Mouse (Mus musculus): ENCODE measurements around the gene Cacna1e. TPM values are rescaled to one million over a fixed set of nuclear protein-coding genes. Genes with fewer than 3 reads are reported as not detected.

Cacna1e gene
- polyA plus RNA-seq, 1 experiment: 0.28 TPM

GRCm38 (mm10) chr1:154723537-154724286, 160.6 kb downstream of the Cacna1e start:
- Histone ChIP-seq H3K27me3 (replicated peaks; ENCODE audit: control insufficient read depth, insufficient read depth, low read length) (peaks cover 3% of the 10 kb centered on the region; the same call in 1 of the 2 replicates), H3K27ac (ENCODE audit: insufficient read depth, low read depth, low read length) (no peak overlapping the region), H3K4me3 (ENCODE audit: insufficient read depth, low read depth, low read length) (no peak overlapping the region), H3K36me3 (ENCODE audit: control insufficient read depth, insufficient read depth, low read length) (no peaks in the 10 kb centered on the region), H3K4me1 (ENCODE audit: control insufficient read depth, insufficient read depth, low read length) (no peaks in the 10 kb centered on the region)
- TF ChIP-seq CTCF (conservative IDR thresholded peaks at IDR 0.05; ENCODE audit: insufficient read depth, insufficient read length, low read depth, low read length) (no peak), POLR2A (IDR thresholded peaks at IDR 0.05; ENCODE audit: low read depth, low read length) (no peak)
- WGBS: 3% methylated on average over 19 of the region's 19 CpGs
- DNase-seq: no peak

- Histone ChIP-seq H3K27me3 (replicated peaks; ENCODE audit: control insufficient read depth, insufficient read depth, low read length) (peaks cover 3% of the 10 kb centered on the region; the same call in 1 of the 2 replicates), H3K27ac (ENCODE audit: insufficient read depth, low read depth, low read length) (no peak overlapping the region), H3K4me3 (ENCODE audit: insufficient read depth, low read depth, low read length) (no peak overlapping the region), H3K36me3 (ENCODE audit: control insufficient read depth, insufficient read depth, low read length) (no peaks in the 10 kb centered on the region), H3K4me1 (ENCODE audit: control insufficient read depth, insufficient read depth, low read length) (no peaks in the 10 kb centered on the region)
- WGBS: 40% methylated on average over 6 of the region's 6 CpGs
- DNase-seq: no peak
- no peak for TF ChIP-seq CTCF (conservative IDR thresholded peaks at IDR 0.05; ENCODE audit: insufficient read depth, insufficient read length, low read depth, low read length)
- no peak for TF ChIP-seq POLR2A (IDR thresholded peaks at IDR 0.05; ENCODE audit: low read depth, low read length)
Measured at GRCm38 (mm10) chr1:154723078-154723477, 161.2 kb downstream of the Cacna1e start.

GRCm38 (mm10) chr1:154715596-154715995, 168.7 kb downstream of the Cacna1e start:
- no peaks in the 10 kb centered on the region for H3K36me3 ChIP-seq (ENCODE audit: control insufficient read depth, insufficient read depth, low read length)
- DNase-seq: no peak
- no peak overlapping the region for H3K4me3 ChIP-seq (ENCODE audit: insufficient read depth, low read depth, low read length)
- no peak overlapping the region for H3K27ac ChIP-seq (ENCODE audit: insufficient read depth, low read depth, low read length)
- no peaks in the 10 kb centered on the region for H3K27me3 ChIP-seq (replicated peaks; ENCODE audit: control insufficient read depth, insufficient read depth, low read length)
- no peak for TF ChIP-seq CTCF (conservative IDR thresholded peaks at IDR 0.05; ENCODE audit: insufficient read depth, insufficient read length, low read depth, low read length)
- no peak for TF ChIP-seq POLR2A (IDR thresholded peaks at IDR 0.05; ENCODE audit: low read depth, low read length)
- H3K4me1 ChIP-seq (ENCODE audit: control insufficient read depth, insufficient read depth, low read length): no peaks in the 10 kb centered on the region
- WGBS: 44% methylated on average over 7 of the region's 7 CpGs

GRCm38 (mm10) chr1:154712747-154713146, 171.6 kb downstream of the Cacna1e start:
- DNase-seq: no peak
- Histone ChIP-seq H3K27me3 (replicated peaks; ENCODE audit: control insufficient read depth, insufficient read depth, low read length) (no peaks in the 10 kb centered on the region), H3K27ac (ENCODE audit: insufficient read depth, low read depth, low read length) (no peak overlapping the region), H3K36me3 (ENCODE audit: control insufficient read depth, insufficient read depth, low read length) (no peaks in the 10 kb centered on the region), H3K4me1 (ENCODE audit: control insufficient read depth, insufficient read depth, low read length) (no peaks in the 10 kb centered on the region), H3K4me3 (ENCODE audit: insufficient read depth, low read depth, low read length) (no peak overlapping the region)
- TF ChIP-seq CTCF (conservative IDR thresholded peaks at IDR 0.05; ENCODE audit: insufficient read depth, insufficient read length, low read depth, low read length) (no peak), POLR2A (IDR thresholded peaks at IDR 0.05; ENCODE audit: low read depth, low read length) (no peak)
- 92% methylated on average over 4 of the region's 4 CpGs for WGBS

- H3K36me3 ChIP-seq (ENCODE audit: control insufficient read depth, insufficient read depth, low read length): no peaks in the 10 kb centered on the region
- no peaks in the 10 kb centered on the region for H3K27me3 ChIP-seq (replicated peaks; ENCODE audit: control insufficient read depth, insufficient read depth, low read length)
- TF ChIP-seq CTCF (conservative IDR thresholded peaks at IDR 0.05; ENCODE audit: insufficient read depth, insufficient read length, low read depth, low read length): no peak
- TF ChIP-seq POLR2A (IDR thresholded peaks at IDR 0.05; ENCODE audit: low read depth, low read length): no peak
- no peaks in the 10 kb centered on the region for H3K4me1 ChIP-seq (ENCODE audit: control insufficient read depth, insufficient read depth, low read length)
- WGBS: 82% methylated on average over 4 of the region's 4 CpGs
- H3K27ac ChIP-seq (ENCODE audit: insufficient read depth, low read depth, low read length): no peak overlapping the region
- H3K4me3 ChIP-seq (ENCODE audit: insufficient read depth, low read depth, low read length): no peak overlapping the region
- no peak for DNase-seq
Measured at GRCm38 (mm10) chr1:154707584-154708290, 176.6 kb downstream of the Cacna1e start.

- WGBS: 60% methylated on average over 8 of the region's 8 CpGs
- no peak for DNase-seq
- Histone ChIP-seq H3K27ac (ENCODE audit: insufficient read depth, low read depth, low read length) (no peak overlapping the region), H3K4me3 (ENCODE audit: insufficient read depth, low read depth, low read length) (no peak overlapping the region), H3K36me3 (ENCODE audit: control insufficient read depth, insufficient read depth, low read length) (no peaks in the 10 kb centered on the region), H3K27me3 (replicated peaks; ENCODE audit: control insufficient read depth, insufficient read depth, low read length) (no peaks in the 10 kb centered on the region), H3K4me1 (ENCODE audit: control insufficient read depth, insufficient read depth, low read length) (no peaks in the 10 kb centered on the region)
- TF ChIP-seq POLR2A (IDR thresholded peaks at IDR 0.05; ENCODE audit: low read depth, low read length) (no peak), CTCF (conservative IDR thresholded peaks at IDR 0.05; ENCODE audit: insufficient read depth, insufficient read length, low read depth, low read length) (no peak)
Measured at GRCm38 (mm10) chr1:154706974-154707373, 177.3 kb downstream of the Cacna1e start.

GRCm38 (mm10) chr1:154705882-154706565, 178.3 kb downstream of the Cacna1e start:
- Histone ChIP-seq H3K4me3 (ENCODE audit: insufficient read depth, low read depth, low read length) (no peak overlapping the region), H3K27ac (ENCODE audit: insufficient read depth, low read depth, low read length) (no peak overlapping the region), H3K4me1 (ENCODE audit: control insufficient read depth, insufficient read depth, low read length) (no peaks in the 10 kb centered on the region), H3K36me3 (ENCODE audit: control insufficient read depth, insufficient read depth, low read length) (no peaks in the 10 kb centered on the region), H3K27me3 (replicated peaks; ENCODE audit: control insufficient read depth, insufficient read depth, low read length) (no peaks in the 10 kb centered on the region)
- TF ChIP-seq POLR2A (IDR thresholded peaks at IDR 0.05; ENCODE audit: low read depth, low read length) (no peak), CTCF (conservative IDR thresholded peaks at IDR 0.05; ENCODE audit: insufficient read depth, insufficient read length, low read depth, low read length) (no peak)
- WGBS: 32% methylated on average over 7 of the region's 7 CpGs
- no peak for DNase-seq
